Mouse (Mus musculus) embryonic facial prominence, embryonic 15.5 days (tissue): ENCODE results near the gene Cpne6. TPM values are rescaled to one million over a fixed set of nuclear protein-coding genes. Genes with fewer than 3 reads are reported as not detected.

ENCODE experiments used
- ATAC-seq: fragments of 200-750 bp; cut with Nextera tagmentation; 2 replicates; pipeline ENCODE4 v1.8.0; 2017; ENCODE audit warnings: low read depth, moderate TSS enrichment; ENCODE audit not compliant: insufficient number of reproducible peaks, low FRiP score, low TSS enrichment
- H3K27ac ChIP-seq: fragments of 300-500 bp; sonication (generic); replicated peaks from 2 replicates; pipeline ENCODE4 v1.5.1; 2015; ENCODE audit warnings: mild to moderate bottlenecking, inconsistent platforms
- H3K27me3 ChIP-seq: fragments of 300-500 bp; sonication (generic); 2 replicates; pipeline ENCODE4 v1.6.1; 2015; ENCODE audit warnings: inconsistent platforms
- H3K36me3 ChIP-seq: fragments of 300-500 bp; sonication (generic); 2 replicates; pipeline ENCODE4 v1.6.1; 2015; ENCODE audit warnings: mild to moderate bottlenecking, inconsistent platforms
- H3K4me1 ChIP-seq: fragments of 300-500 bp; sonication (generic); 2 replicates; pipeline ENCODE4 v1.6.1; 2015; ENCODE audit warnings: inconsistent platforms
- H3K4me2 ChIP-seq: fragments of 300-500 bp; sonication (generic); replicated peaks from 2 replicates; pipeline ENCODE4 v1.6.1; 2015; ENCODE audit warnings: mild to moderate bottlenecking, inconsistent platforms
- H3K4me3 ChIP-seq: fragments of 300-500 bp; sonication (generic); replicated peaks from 2 replicates; pipeline ENCODE4 v1.5.1; 2015; ENCODE audit warnings: mild to moderate bottlenecking, inconsistent platforms
- H3K9ac ChIP-seq: fragments of 300-500 bp; sonication (generic); 2 replicates; pipeline ENCODE4 v1.6.1; 2015; ENCODE audit warnings: inconsistent platforms
- H3K9me3 ChIP-seq: fragments of 300-500 bp; sonication (generic); replicated peaks from 2 replicates; pipeline ENCODE4 v1.6.1; 2016; ENCODE audit warnings: inconsistent platforms
- WGBS: fragments of 180-500 bp; shearing (Covaris S2); methylation state at CpG from one replicate; pipeline ENCODE4 v1.1.7; 2015; 5-methylcytosine and 5-hydroxymethylcytosine counted together
- polyA plus RNA-seq: library from polyadenylated mRNA; unstranded; fragments of >200 nt; fragmentation: Nextera tagmentation; extraction: Ambion mirVana; gene quantifications from 2 replicates; pipeline ENCODE4 v1.2.1, GENCODE M21; 2015

Cpne6 gene
- polyA plus RNA-seq, 1 experiment from 2014 or later = 1.6 TPM

- Histone ChIP-seq H3K9ac (no peak overlapping the region), H3K36me3 (0 out of 2 replicates have a peak, but pooled peaks cover 3% of the 10 kb centered on the region), H3K4me3 (no peak overlapping the region), H3K4me2 (no peak overlapping the region), H3K9me3 (no peaks in the 10 kb centered on the region), H3K4me1 (peaks cover 3% of the 10 kb centered on the region; the same call in 1 of the 2 replicates), H3K27ac (no peak overlapping the region), H3K27me3 (no peaks in the 10 kb centered on the region)
- no peak; the same call in 1 of the 2 replicates for ATAC-seq
- 24% methylated on average over 6 of the region's 6 CpGs for WGBS
These were observed 12.8 kb upstream of the Cpne6 start for GRCm38 (mm10) chr14:55497449-55497821.

- 84% methylated on average over 9 of the region's 9 CpGs for WGBS
These were observed 4.6 kb upstream of the Cpne6 start for GRCm38 (mm10) chr14:55505612-55506011.

GRCm38 (mm10) chr14:55507801-55508200 is 2.4 kb upstream of the Cpne6 start:
- H3K4me3 ChIP-seq = no peak overlapping the region

More at GRCm38 (mm10) chr14:55505612-55506011, 4.6 kb upstream of the Cpne6 start:
- no peak overlapping the region for H3K27ac ChIP-seq
- no peaks in the 10 kb centered on the region for H3K36me3 ChIP-seq
- no peaks in the 10 kb centered on the region for H3K27me3 ChIP-seq
- H3K4me3 ChIP-seq = no peak overlapping the region
- no peaks in the 10 kb centered on the region for H3K9me3 ChIP-seq
- H3K9ac ChIP-seq = no peak overlapping the region
- peaks cover 4% of the 10 kb centered on the region; the same call in 1 of the 2 replicates for H3K4me1 ChIP-seq
- no peak overlapping the region for H3K4me2 ChIP-seq
- ATAC-seq = no peak

GRCm38 (mm10) chr14:55509540-55509939 is 705 bp upstream of the Cpne6 start:
- no peak overlapping the region for H3K4me2 ChIP-seq
- peaks cover 7% of the 10 kb centered on the region for H3K27me3 ChIP-seq
- no peak for ATAC-seq
- no peak overlapping the region for H3K9ac ChIP-seq
- H3K4me1 ChIP-seq = peaks cover 10% of the 10 kb centered on the region; the same call in 1 of the 2 replicates
- H3K4me3 ChIP-seq = no peak overlapping the region
- 76% methylated on average over 10 of the region's 10 CpGs for WGBS
- H3K36me3 ChIP-seq = no peaks in the 10 kb centered on the region
- H3K27ac ChIP-seq = no peak overlapping the region
- no peaks in the 10 kb centered on the region for H3K9me3 ChIP-seq

More at GRCm38 (mm10) chr14:55507801-55508200, 2.4 kb upstream of the Cpne6 start:
- no peaks in the 10 kb centered on the region for H3K9me3 ChIP-seq
- peaks cover 10% of the 10 kb centered on the region; the same call in 1 of the 2 replicates for H3K4me1 ChIP-seq
- H3K36me3 ChIP-seq = no peaks in the 10 kb centered on the region
- peaks cover 7% of the 10 kb centered on the region for H3K27me3 ChIP-seq
- ATAC-seq = no peak
- H3K9ac ChIP-seq = no peak overlapping the region
- WGBS = 36% methylated on average over 7 of the region's 7 CpGs
- no peak overlapping the region for H3K27ac ChIP-seq
- no peak overlapping the region for H3K4me2 ChIP-seq

- H3K4me2 ChIP-seq = no peak overlapping the region
- no peak overlapping the region for H3K9ac ChIP-seq
- H3K27ac ChIP-seq = no peak overlapping the region
- peaks cover 7% of the 10 kb centered on the region for H3K27me3 ChIP-seq
- WGBS = 41% methylated on average over 7 of the region's 7 CpGs
- H3K36me3 ChIP-seq = no peaks in the 10 kb centered on the region
- no peaks in the 10 kb centered on the region for H3K9me3 ChIP-seq
- peaks cover 10% of the 10 kb centered on the region; the same call in 1 of the 2 replicates for H3K4me1 ChIP-seq
- no peak overlapping the region for H3K4me3 ChIP-seq
- ATAC-seq = no peak
These were observed 792 bp downstream of the Cpne6 start for GRCm38 (mm10) chr14:55511037-55511436.

- peaks cover 15% of the 10 kb centered on the region for H3K27me3 ChIP-seq
- no peak for ATAC-seq
- H3K9ac ChIP-seq = no peak overlapping the region
- H3K4me1 ChIP-seq = peaks cover 10% of the 10 kb centered on the region; the same call in 1 of the 2 replicates
- no peak overlapping the region for H3K4me2 ChIP-seq
- H3K9me3 ChIP-seq = no peaks in the 10 kb centered on the region
- no peak overlapping the region for H3K27ac ChIP-seq
- no peak overlapping the region for H3K4me3 ChIP-seq
- no peaks in the 10 kb centered on the region for H3K36me3 ChIP-seq
- 68% methylated on average over 10 of the region's 10 CpGs for WGBS
These were observed 3.7 kb downstream of the Cpne6 start for GRCm38 (mm10) chr14:55513927-55514326.

GRCm38 (mm10) chr14:55515846-55516245 is 5.6 kb downstream of the Cpne6 start:
- ATAC-seq = no peak
- Histone ChIP-seq H3K27me3 (peaks cover 29% of the 10 kb centered on the region), H3K9me3 (no peaks in the 10 kb centered on the region), H3K9ac (peak overlapping the region; percentile 9; the same call in 1 of the 2 replicates), H3K4me2 (no peak overlapping the region), H3K4me1 (peaks cover 11% of the 10 kb centered on the region), H3K27ac (no peak overlapping the region), H3K4me3 (no peak overlapping the region), H3K36me3 (no peaks in the 10 kb centered on the region)
- WGBS = 76% methylated on average over 4 of the region's 4 CpGs

- no peaks in the 10 kb centered on the region for H3K36me3 ChIP-seq
- H3K4me2 ChIP-seq = no peak overlapping the region
- H3K4me1 ChIP-seq = peaks cover 10% of the 10 kb centered on the region
- no peaks in the 10 kb centered on the region for H3K9me3 ChIP-seq
- H3K4me3 ChIP-seq = no peak overlapping the region
- peaks cover 47% of the 10 kb centered on the region for H3K27me3 ChIP-seq
- H3K9ac ChIP-seq = no peak overlapping the region
- ATAC-seq = no peak
- H3K27ac ChIP-seq = no peak overlapping the region
- 63% methylated on average over 2 of the region's 2 CpGs for WGBS
These were observed 8.7 kb downstream of the Cpne6 start for GRCm38 (mm10) chr14:55518897-55519296.

- Histone ChIP-seq H3K36me3 (no peaks in the 10 kb centered on the region), H3K4me2 (no peak overlapping the region), H3K4me3 (no peak overlapping the region), H3K9me3 (no peaks in the 10 kb centered on the region), H3K9ac (no peak overlapping the region), H3K27me3 (peaks cover 47% of the 10 kb centered on the region), H3K4me1 (peaks cover 10% of the 10 kb centered on the region), H3K27ac (no peak overlapping the region)
- whole genome bisulfite sequencing = 72% methylated on average over 4 of the region's 4 CpGs
- no peak for ATAC-seq
These were observed 9.4 kb downstream of the Cpne6 start for GRCm38 (mm10) chr14:55519604-55520003.

GRCm38 (mm10) chr14:55520451-55521361 is 10.5 kb downstream of the Cpne6 start:
- H3K4me2 ChIP-seq = peak overlapping the region; percentile 92
- no peak overlapping the region for H3K27ac ChIP-seq
- H3K36me3 ChIP-seq = no peaks in the 10 kb centered on the region
- WGBS = under 1% methylated on average over 61 of the region's 61 CpGs
- H3K9me3 ChIP-seq = no peaks in the 10 kb centered on the region
- peak; percentile 41; the same call in 1 of the 2 replicates for ATAC-seq
- H3K4me3 ChIP-seq = peak overlapping the region; percentile 47
- peak overlapping the region; percentile 23 for H3K9ac ChIP-seq
- peaks cover 10% of the 10 kb centered on the region for H3K4me1 ChIP-seq
- H3K27me3 ChIP-seq = peaks cover 47% of the 10 kb centered on the region

- no peak overlapping the region for H3K4me3 ChIP-seq
- peaks cover 10% of the 10 kb centered on the region for H3K4me1 ChIP-seq
- WGBS = 55% methylated on average over 4 of the region's 4 CpGs
These were observed 13.8 kb downstream of the Cpne6 start for GRCm38 (mm10) chr14:55524062-55524461.

More at GRCm38 (mm10) chr14:55524062-55524461, 13.8 kb downstream of the Cpne6 start:
- no peak overlapping the region for H3K4me2 ChIP-seq
- no peak overlapping the region for H3K9ac ChIP-seq
- H3K36me3 ChIP-seq = no peaks in the 10 kb centered on the region
- H3K27ac ChIP-seq = no peak overlapping the region
- no peak for ATAC-seq
- peaks cover 40% of the 10 kb centered on the region for H3K27me3 ChIP-seq
- no peaks in the 10 kb centered on the region for H3K9me3 ChIP-seq
